Comparison of ENCODE assay signal across 8 mouse cellular contexts in the genomic region with DNA sequence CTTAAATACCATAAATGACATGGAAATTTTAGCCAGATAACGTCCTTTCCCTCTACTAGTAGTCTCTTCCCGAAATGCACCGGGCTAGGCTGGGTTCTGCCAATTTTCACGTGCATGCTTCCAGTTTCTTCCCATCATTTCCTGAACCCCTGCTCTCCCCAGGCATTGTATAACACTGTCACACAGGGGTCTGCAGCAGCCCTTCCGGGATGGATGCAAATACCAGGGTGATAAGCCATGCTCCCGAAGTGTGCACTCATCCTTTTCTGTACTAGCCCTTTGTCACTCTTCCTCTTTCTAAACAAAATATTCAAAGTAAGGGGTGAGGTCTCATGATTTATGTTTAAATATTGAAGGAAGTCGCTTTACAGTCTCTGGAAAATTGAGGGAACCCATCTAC. TPM values are rescaled to one million over a fixed set of nuclear protein-coding genes. Genes with fewer than 3 reads are reported as not detected.
DNase-seq lines count a peak whose midpoint lies in the region; ATAC-seq lines count a peak whose summit lies in the region.

No protein-coding gene starts in this region.

- 65% methylated on average over 7 of the region's 7 CpGs for WGBS in limb, embryonic 13.5 days
- 47% methylated on average over 7 of the region's 7 CpGs for WGBS in stomach, embryonic 15.5 days

- peak; percentile 14 for DNase-seq in cerebellum, adult 9-11 months
- DNase-seq in retina, embryonic 14.5 days (ENCODE audit: low spot score): peak; percentile 8
- no peak for DNase-seq in retina, postnatal 1 day
- no peak for DNase-seq in ovary, postnatal 10 days (ENCODE audit: low spot score)
- no peak for DNase-seq in embryo, embryonic 10 days (ENCODE audit: low spot score)

- H3K9ac ChIP-seq in limb, embryonic 13.5 days: peak overlapping the region; percentile 98
- 0 out of 2 replicates have a peak overlapping the region, but pooled peaks have one; percentile 59 for H3K9ac ChIP-seq in stomach, embryonic 15.5 days

- H3K4me3 ChIP-seq in limb, embryonic 13.5 days: peak overlapping the region; percentile 80
- H3K4me3 ChIP-seq in stomach, embryonic 15.5 days (replicated peaks): peak overlapping the region; percentile 86

- H3K36me3 ChIP-seq in limb, embryonic 13.5 days: no peaks in the 10 kb centered on the region
- H3K36me3 ChIP-seq in stomach, embryonic 15.5 days: no peaks in the 10 kb centered on the region

- peaks cover 27% of the 10 kb centered on the region for H3K4me1 ChIP-seq in limb, embryonic 13.5 days
- H3K4me1 ChIP-seq in stomach, embryonic 15.5 days: peaks cover 9% of the 10 kb centered on the region; the same call in 1 of the 2 replicates

- no peaks in the 10 kb centered on the region for H3K9me3 ChIP-seq in limb, embryonic 13.5 days
- no peaks in the 10 kb centered on the region for H3K9me3 ChIP-seq in stomach, embryonic 15.5 days

- ATAC-seq in cerebellum, adult (ENCODE audit: insufficient number of reproducible peaks, low FRiP score, low TSS enrichment): no peak
- no peak for ATAC-seq in limb, embryonic 13.5 days (ENCODE audit: low FRiP score, low read depth)
- no peak for ATAC-seq in stomach, embryonic 15.5 days (ENCODE audit: insufficient read depth, low FRiP score, low read depth)

- no peak overlapping the region for H3K27ac ChIP-seq in limb, embryonic 13.5 days
- H3K27ac ChIP-seq in stomach, embryonic 15.5 days: no peak overlapping the region

- peak overlapping the region; percentile 85 for H3K4me2 ChIP-seq in limb, embryonic 13.5 days (replicated peaks)
- peak overlapping the region; percentile 67 for H3K4me2 ChIP-seq in stomach, embryonic 15.5 days

- no peaks in the 10 kb centered on the region for H3K27me3 ChIP-seq in limb, embryonic 13.5 days
- H3K27me3 ChIP-seq in stomach, embryonic 15.5 days (replicated peaks): no peaks in the 10 kb centered on the region

RNA-seq across cellular contexts. Expression of gene Ccnj, which starts 0.9 kb away (rescaled TPM):
- 17.7 and 18.2 TPM in 2 replicates for polyA plus RNA-seq in limb, embryonic 13.5 days (2015; fragmentation: Nextera tagmentation; extraction: Ambion mirVana)
- polyA plus RNA-seq in stomach, embryonic 15.5 days (2015; fragmentation: Nextera tagmentation; extraction: Ambion mirVana): 9.7 and 10.2 TPM in 2 replicates

Comparison
In these comparisons a context has a peak if more than half of its experiments do, and no peak if none do; other contexts are left out.
1. DNase-seq: peak in cerebellum, adult 9-11 months (single experiment) and retina, embryonic 14.5 days (single experiment); none in retina, postnatal 1 day (single experiment), ovary, postnatal 10 days (single experiment) and embryo, embryonic 10 days (single experiment).